Mouse (Mus musculus) stomach, embryonic 16.5 days (tissue): ENCODE measurements around the gene Slc16a3. TPM values are rescaled to one million over a fixed set of nuclear protein-coding genes. Genes with fewer than 3 reads are reported as not detected.
A peak's percentile ranks its signal among the peaks of the same experiment; 100 is the strongest.

Experiments used
- ATAC-seq: fragments of 200-750 bp; cut with Nextera tagmentation; 2 replicates; pipeline ENCODE4 v1.8.0; 2017; ENCODE audit warnings: moderate number of reproducible peaks, moderate TSS enrichment; ENCODE audit not compliant: insufficient read depth, low FRiP score
- H3K27ac ChIP-seq: fragments of 300-500 bp; sonication (generic); 2 replicates; pipeline ENCODE4 v1.5.1; 2014; ENCODE audit warnings: low read length
- H3K27me3 ChIP-seq: fragments of 300-500 bp; sonication (generic); 2 replicates; pipeline ENCODE4 v1.6.1; 2014; ENCODE audit warnings: low read length, control low read depth, mixed read lengths; ENCODE audit not compliant: control insufficient read depth, insufficient read depth
- H3K36me3 ChIP-seq: fragments of 300-500 bp; sonication (generic); 2 replicates; pipeline ENCODE4 v1.6.1; 2014; ENCODE audit warnings: low read length; ENCODE audit not compliant: control insufficient read depth, insufficient read depth
- H3K4me1 ChIP-seq: fragments of 300-500 bp; sonication (generic); 2 replicates; pipeline ENCODE4 v1.6.1; 2014; ENCODE audit warnings: low read length, control low read depth, mixed read lengths; ENCODE audit not compliant: control insufficient read depth, insufficient read depth
- H3K4me2 ChIP-seq: fragments of 300-500 bp; sonication (generic); 2 replicates; pipeline ENCODE4 v1.6.1; 2014; ENCODE audit warnings: low read depth, low read length, mixed read lengths
- H3K4me3 ChIP-seq: fragments of 300-500 bp; sonication (generic); replicated peaks from 2 replicates; pipeline ENCODE4 v1.5.1; 2014; ENCODE audit warnings: mild to moderate bottlenecking, low read length
- H3K9ac ChIP-seq: fragments of 300-500 bp; sonication (generic); 2 replicates; pipeline ENCODE4 v1.6.1; 2014; ENCODE audit warnings: low read length
- H3K9me3 ChIP-seq: fragments of 300-500 bp; sonication (generic); replicated peaks from 2 replicates; pipeline ENCODE4 v1.6.1; 2016; ENCODE audit warnings: low read length, control low read depth; ENCODE audit not compliant: control insufficient read depth
- WGBS: fragments of 180-500 bp; shearing (Covaris S2); extraction: QIAGEN DNeasy Blood & Tissue Kit; methylation state at CpG from one replicate; pipeline ENCODE4 v1.1.7; 2014; 5-methylcytosine and 5-hydroxymethylcytosine counted together
- polyA plus RNA-seq: library from polyadenylated mRNA; unstranded; fragments of >200 nt; fragmentation: Nextera tagmentation; extraction: Ambion mirVana; gene quantifications from 2 replicates; pipeline ENCODE4 v1.2.1, GENCODE M21; 2015

Gene Slc16a3
- polyA plus RNA-seq, 1 experiment from 2014 or later, result 64.3 TPM

DNA sequence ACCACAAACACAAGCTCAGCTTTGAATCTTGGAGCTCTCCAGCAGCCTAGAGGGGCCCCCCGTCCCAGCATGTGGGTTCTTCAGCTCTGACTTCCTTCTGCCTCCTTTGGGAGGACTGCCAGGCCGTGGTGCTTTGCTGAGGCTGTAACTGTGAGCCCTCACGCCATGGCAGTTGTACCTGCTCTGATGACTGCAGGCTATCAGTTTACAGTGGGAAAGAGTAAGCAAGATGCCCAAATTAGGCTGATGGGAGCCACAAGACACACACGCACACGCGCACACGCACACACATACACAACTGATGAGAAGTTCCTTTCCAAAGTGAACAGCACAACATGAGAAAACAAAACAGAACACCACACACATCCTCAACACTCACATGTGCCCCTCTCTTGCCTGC lies 14.6 kb downstream of the Slc16a3 start:
- 88% methylated on average over 7 of the region's 7 CpGs for WGBS

DNA sequence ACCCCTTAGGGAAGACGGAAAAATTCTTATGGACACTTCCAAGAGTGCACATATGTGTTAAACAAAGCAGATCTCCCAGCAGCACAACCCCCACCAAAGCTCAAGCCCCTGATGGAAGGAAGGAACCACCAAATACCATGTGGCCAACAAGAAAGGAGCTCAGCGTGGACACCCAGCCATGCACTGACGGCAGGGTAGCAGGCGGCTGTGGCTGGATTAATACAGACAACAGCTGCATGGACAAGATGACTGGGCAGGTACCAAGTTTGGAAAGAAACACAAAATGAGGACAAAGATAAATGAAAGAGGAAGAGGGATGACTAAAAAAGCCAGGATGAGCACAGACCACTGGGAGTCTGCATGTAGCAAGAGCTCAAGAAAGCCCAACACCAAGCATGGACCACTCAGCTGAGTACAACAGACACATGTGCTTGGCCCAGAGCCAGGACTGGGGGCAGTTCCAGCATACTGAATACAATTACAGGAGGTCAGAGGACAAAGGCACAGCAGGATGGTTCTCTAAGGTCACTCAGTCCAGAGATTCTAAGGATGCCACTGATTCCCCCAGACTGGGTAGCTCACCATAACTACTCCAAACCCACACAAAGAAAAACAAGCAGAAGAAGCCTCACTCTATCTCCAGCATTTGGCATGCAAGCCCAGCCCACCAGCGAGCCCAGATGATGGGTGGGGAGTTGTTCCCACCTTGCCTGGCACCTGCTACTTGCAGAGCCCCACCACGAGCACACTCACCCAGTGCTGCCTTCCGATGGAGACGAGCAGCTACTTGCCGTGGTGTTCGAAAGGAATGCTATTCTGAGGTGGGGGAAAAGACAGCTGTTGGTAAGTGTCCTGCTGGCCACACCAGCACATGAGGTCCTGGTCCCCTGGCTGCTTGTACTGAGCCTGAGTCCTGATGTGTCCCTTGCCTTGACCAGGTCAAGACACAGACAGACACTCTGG lies 16.2 kb downstream of the Slc16a3 start:
- H3K4me3 ChIP-seq, result no peak overlapping the region
- no peaks in the 10 kb centered on the region for H3K9me3 ChIP-seq
- WGBS, result 77% methylated on average over 10 of the region's 10 CpGs
- H3K27ac ChIP-seq, result no peak overlapping the region
- H3K4me1 ChIP-seq, result no peaks in the 10 kb centered on the region
- H3K36me3 ChIP-seq, result peaks cover 37% of the 10 kb centered on the region
- ATAC-seq, result peak; percentile 28; the same call in 1 of the 2 replicates
- no peaks in the 10 kb centered on the region for H3K27me3 ChIP-seq
- H3K9ac ChIP-seq, result no peak overlapping the region
- no peak overlapping the region for H3K4me2 ChIP-seq

More for the DNA sequence above, 14.6 kb downstream of the Slc16a3 start:
- Histone ChIP-seq H3K27ac (no peak overlapping the region), H3K4me3 (no peak overlapping the region), H3K36me3 (peaks cover 34% of the 10 kb centered on the region), H3K4me1 (peaks cover 1% of the 10 kb centered on the region; the same call in 1 of the 2 replicates), H3K9me3 (no peaks in the 10 kb centered on the region), H3K27me3 (no peaks in the 10 kb centered on the region), H3K9ac (no peak overlapping the region), H3K4me2 (no peak overlapping the region)
- ATAC-seq, result no peak

DNA sequence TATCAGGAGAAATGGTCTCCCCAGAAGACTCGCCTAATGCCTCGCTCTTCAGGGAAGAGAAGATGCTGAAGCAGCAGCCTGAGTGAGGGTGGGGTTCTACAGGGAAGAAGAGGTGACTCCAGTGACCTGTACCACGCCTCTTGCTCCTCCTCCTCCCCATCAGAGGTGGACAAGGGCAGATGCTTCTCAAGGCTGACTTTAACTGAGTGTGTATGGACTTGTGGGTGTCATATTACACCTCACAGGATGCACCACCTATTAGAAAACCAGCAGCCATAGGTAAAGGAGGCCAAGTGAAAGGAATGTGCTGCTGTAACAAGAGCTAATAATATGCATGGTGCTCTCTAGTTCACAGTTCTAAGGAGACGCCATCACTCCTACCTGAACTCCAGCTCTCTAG lies 17.3 kb downstream of the Slc16a3 start:
- 77% methylated on average over 4 of the region's 4 CpGs for WGBS
- H3K4me1 ChIP-seq, result no peaks in the 10 kb centered on the region
- no peaks in the 10 kb centered on the region for H3K9me3 ChIP-seq
- H3K27ac ChIP-seq, result no peak overlapping the region
- peaks cover 36% of the 10 kb centered on the region for H3K36me3 ChIP-seq
- no peak overlapping the region for H3K4me2 ChIP-seq
- no peak overlapping the region for H3K4me3 ChIP-seq
- no peak overlapping the region for H3K9ac ChIP-seq
- no peak for ATAC-seq
- no peaks in the 10 kb centered on the region for H3K27me3 ChIP-seq

DNA sequence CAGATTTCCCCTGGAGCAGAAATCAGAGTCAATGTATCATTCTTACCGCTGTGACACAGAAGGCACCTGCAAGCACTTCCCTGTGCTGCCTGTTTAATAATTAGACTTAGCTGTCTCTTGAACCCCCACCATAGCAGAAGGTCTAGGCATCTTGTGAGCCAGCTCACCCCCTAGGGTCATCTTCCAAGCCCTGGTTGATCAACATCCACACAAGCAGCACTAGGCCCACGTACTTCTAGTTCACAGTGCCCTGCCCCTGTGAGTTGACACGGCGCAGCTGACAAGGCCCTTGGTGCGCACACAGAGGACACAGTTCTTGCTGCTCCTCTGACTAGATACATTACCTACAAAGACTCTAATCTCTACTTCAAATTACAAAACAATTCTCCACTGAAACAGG lies 21.5 kb downstream of the Slc16a3 start:
- 89% methylated on average over 5 of the region's 5 CpGs for WGBS
- no peak overlapping the region for H3K4me3 ChIP-seq

DNA sequence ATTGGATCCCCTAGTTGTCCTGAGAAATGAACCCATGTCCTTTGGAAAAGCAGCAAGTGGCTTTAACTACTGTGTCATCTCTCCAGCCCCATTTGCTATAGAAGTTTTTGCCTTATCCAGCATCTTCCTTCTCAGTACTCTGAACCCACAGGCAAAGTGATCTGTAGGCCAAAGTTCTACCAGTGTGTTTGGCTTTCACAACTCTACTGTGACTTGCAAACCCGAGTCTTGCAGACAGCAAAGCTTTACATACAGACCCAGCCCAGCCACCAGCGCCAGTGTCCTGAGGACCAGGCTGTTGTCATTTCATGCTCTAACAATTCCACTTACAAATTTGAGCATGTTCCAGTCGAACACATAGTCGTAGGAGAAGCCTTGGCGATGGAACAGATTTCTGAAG lies 23.0 kb downstream of the Slc16a3 start:
- peaks cover 32% of the 10 kb centered on the region for H3K36me3 ChIP-seq
- H3K4me2 ChIP-seq, result no peak overlapping the region
- 87% methylated on average over 5 of the region's 5 CpGs for WGBS
- no peak overlapping the region for H3K27ac ChIP-seq
- no peaks in the 10 kb centered on the region for H3K27me3 ChIP-seq
- H3K4me1 ChIP-seq, result no peaks in the 10 kb centered on the region
- H3K9me3 ChIP-seq, result no peaks in the 10 kb centered on the region
- no peak overlapping the region for H3K9ac ChIP-seq
- H3K4me3 ChIP-seq, result no peak overlapping the region
- ATAC-seq, result no peak

More for the DNA sequence above, 21.5 kb downstream of the Slc16a3 start:
- H3K36me3 ChIP-seq, result peaks cover 43% of the 10 kb centered on the region
- ATAC-seq, result no peak
- no peak overlapping the region for H3K4me2 ChIP-seq
- H3K4me1 ChIP-seq, result no peaks in the 10 kb centered on the region
- no peaks in the 10 kb centered on the region for H3K27me3 ChIP-seq
- H3K9me3 ChIP-seq, result no peaks in the 10 kb centered on the region
- no peak overlapping the region for H3K9ac ChIP-seq
- no peak overlapping the region for H3K27ac ChIP-seq

DNA sequence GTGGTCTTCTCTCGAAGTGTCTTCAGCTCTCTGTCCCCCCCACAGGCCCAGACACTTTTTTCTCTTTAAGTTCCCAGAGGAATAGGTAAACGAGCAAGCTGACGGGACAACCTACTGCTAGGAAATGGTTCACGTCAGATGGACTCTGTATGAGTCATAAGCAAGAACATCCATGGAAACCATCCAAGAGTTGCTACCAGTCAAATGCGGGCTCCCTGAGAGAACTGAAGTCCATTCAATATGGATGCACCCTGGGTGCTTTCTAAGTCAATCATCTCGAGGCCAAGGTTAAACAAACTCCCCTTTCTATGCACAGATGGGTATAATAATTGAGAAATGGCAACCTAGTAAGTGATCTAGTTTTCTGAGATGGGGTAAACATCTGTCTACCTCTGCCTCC lies 25.0 kb downstream of the Slc16a3 start:
- H3K36me3 ChIP-seq, result peaks cover 26% of the 10 kb centered on the region
- no peak overlapping the region for H3K27ac ChIP-seq
- H3K9me3 ChIP-seq, result no peaks in the 10 kb centered on the region
- no peak overlapping the region for H3K4me2 ChIP-seq
- WGBS, result 67% methylated on average over 6 of the region's 6 CpGs
- H3K27me3 ChIP-seq, result no peaks in the 10 kb centered on the region
- H3K9ac ChIP-seq, result no peak overlapping the region
- no peaks in the 10 kb centered on the region for H3K4me1 ChIP-seq
- H3K4me3 ChIP-seq, result no peak overlapping the region
- no peak for ATAC-seq

DNA sequence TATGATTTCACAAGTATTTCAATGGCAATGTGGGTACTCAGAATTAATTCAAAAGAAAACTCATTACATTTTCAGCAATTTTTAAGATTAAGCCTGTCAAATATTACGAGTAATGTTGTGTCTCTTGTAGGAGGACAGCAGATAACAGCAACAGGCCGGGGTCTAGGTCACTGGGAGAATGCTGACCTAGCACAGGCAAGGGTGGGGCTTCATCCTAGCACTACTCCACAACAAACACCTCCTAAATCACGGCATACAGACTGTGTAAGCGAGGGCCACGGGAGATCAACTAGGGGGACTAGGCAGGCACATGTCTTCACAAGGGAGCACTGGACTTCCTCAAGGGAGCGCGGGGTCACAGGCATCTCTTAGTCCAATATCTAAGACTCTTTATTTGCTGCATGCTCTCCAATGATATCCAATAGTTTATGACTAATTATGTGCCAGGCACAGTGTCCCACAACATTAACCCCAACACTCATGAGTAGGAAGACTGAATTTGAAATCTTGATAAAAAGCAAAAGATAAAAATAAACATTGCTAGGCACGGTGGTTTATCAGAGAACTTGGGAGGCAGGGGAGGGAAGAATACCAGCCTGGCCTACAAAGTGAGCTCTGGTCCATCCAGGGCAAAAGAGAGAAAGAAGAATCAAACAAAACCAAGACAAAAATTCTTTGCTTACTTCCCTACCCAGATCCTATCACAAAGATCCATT lies 31.6 kb downstream of the Slc16a3 start:
- no peak for ATAC-seq
- Histone ChIP-seq H3K9me3 (no peaks in the 10 kb centered on the region), H3K9ac (no peak overlapping the region), H3K27me3 (no peaks in the 10 kb centered on the region), H3K4me2 (no peak overlapping the region), H3K4me1 (peaks cover 15% of the 10 kb centered on the region), H3K36me3 (peaks cover 12% of the 10 kb centered on the region; the same call in 1 of the 2 replicates), H3K27ac (no peak overlapping the region), H3K4me3 (no peak overlapping the region)
- 74% methylated on average over 8 of the region's 8 CpGs for WGBS

DNA sequence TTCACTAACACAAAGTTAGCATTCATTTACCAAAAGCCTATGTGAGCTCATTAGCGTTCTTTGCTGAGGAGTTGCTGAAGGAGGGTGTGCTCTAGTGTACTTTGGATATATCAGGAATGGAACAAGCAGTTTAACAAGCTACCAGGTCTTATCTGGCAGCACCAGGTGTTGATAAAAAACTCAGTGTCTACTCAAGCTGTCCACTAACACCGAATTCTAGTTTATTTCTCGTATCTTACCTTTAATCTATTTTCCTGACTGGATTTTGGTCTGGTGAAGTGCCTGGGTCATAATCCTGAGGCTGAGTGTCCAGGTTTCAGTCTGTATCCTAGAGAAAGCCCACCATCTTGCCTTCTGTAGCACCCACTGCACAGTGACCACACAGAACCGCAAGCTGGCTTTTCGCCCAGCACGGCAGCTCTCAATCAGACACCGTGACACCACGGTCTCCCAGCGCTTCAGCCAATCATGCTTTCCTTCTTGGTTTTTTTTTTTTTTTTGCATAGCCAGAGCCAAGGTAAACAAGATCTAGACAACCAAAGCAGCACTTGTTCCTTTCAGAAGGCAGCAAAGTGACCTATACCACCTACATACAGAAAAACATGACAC lies 32.3 kb downstream of the Slc16a3 start:
- Histone ChIP-seq H3K4me2 (no peak overlapping the region), H3K9me3 (no peaks in the 10 kb centered on the region), H3K27me3 (no peaks in the 10 kb centered on the region), H3K27ac (peak overlapping the region; percentile 5; the same call in 1 of the 2 replicates), H3K4me3 (no peak overlapping the region), H3K36me3 (peaks cover 12% of the 10 kb centered on the region; the same call in 1 of the 2 replicates), H3K9ac (no peak overlapping the region), H3K4me1 (peaks cover 17% of the 10 kb centered on the region)
- ATAC-seq, result peak; percentile 74; the same call in 1 of the 2 replicates
- 66% methylated on average over 9 of the region's 9 CpGs for WGBS
